Mouse (Mus musculus) neural tube, embryonic 11.5 days (tissue): ENCODE measurements at regions not wholly inside any gene's neighbourhood (a gene's known extent, or its start where the extent isn't known, plus 50 kb on each side); places are given as distances from the start of the nearest gene placed in this dataset.

ENCODE experiments used
- ATAC-seq: fragments of 200-750 bp; cut with Nextera tagmentation; 2 replicates; pipeline ENCODE4 v1.8.0; 2017; ENCODE audit warnings: moderate number of reproducible peaks, mild to moderate bottlenecking, moderate TSS enrichment, moderate library complexity; ENCODE audit not compliant: insufficient read depth, low FRiP score, low TSS enrichment
- DNase-seq: peaks from one replicate; pipeline ENCODE4 v3.0.0-alpha.2; 2015; ENCODE audit warnings: low spot score
- H3K27ac ChIP-seq: fragments of 300-500 bp; sonication (generic); 2 replicates; pipeline ENCODE4 v1.5.1; 2014; ENCODE audit warnings: low read depth, mild to moderate bottlenecking, low read length
- H3K27me3 ChIP-seq: fragments of 300-500 bp; sonication (generic); 2 replicates; pipeline ENCODE4 v1.6.1; 2014; ENCODE audit warnings: mild to moderate bottlenecking, low read length, mixed read lengths; ENCODE audit not compliant: control insufficient read depth, insufficient read depth
- H3K36me3 ChIP-seq: fragments of 300-500 bp; sonication (generic); 2 replicates; pipeline ENCODE4 v1.6.1; 2014; ENCODE audit warnings: mild to moderate bottlenecking, low read length, moderate library complexity, mixed read lengths; ENCODE audit not compliant: control insufficient read depth, insufficient read depth
- H3K4me1 ChIP-seq: fragments of 300-500 bp; sonication (generic); 2 replicates; pipeline ENCODE4 v1.6.1; 2014; ENCODE audit warnings: low read length, mixed read lengths; ENCODE audit not compliant: control insufficient read depth, insufficient read depth
- H3K4me2 ChIP-seq: fragments of 300-500 bp; sonication (generic); 2 replicates; pipeline ENCODE4 v1.6.1; 2014; ENCODE audit warnings: low read depth, mild to moderate bottlenecking, moderate library complexity
- H3K4me3 ChIP-seq: fragments of 300-500 bp; sonication (generic); 2 replicates; pipeline ENCODE4 v1.5.1; 2014; ENCODE audit warnings: low read depth, low read length
- H3K9ac ChIP-seq: fragments of 300-500 bp; sonication (generic); 2 replicates; pipeline ENCODE4 v1.6.1; 2014; ENCODE audit warnings: mild to moderate bottlenecking, low read length
- H3K9me3 ChIP-seq: fragments of 300-500 bp; sonication (generic); 2 replicates; pipeline ENCODE4 v1.6.1; 2016; ENCODE audit warnings: low read length; ENCODE audit not compliant: control insufficient read depth
- WGBS: fragments of 180-500 bp; shearing (Covaris S2); extraction: QIAGEN DNeasy Blood & Tissue Kit; methylation state at CpG from one replicate; pipeline ENCODE4 v1.1.7; 2014; 5-methylcytosine and 5-hydroxymethylcytosine counted together

- Histone ChIP-seq H3K4me3 (no peak overlapping the region), H3K9me3 (no peaks in the 10 kb centered on the region), H3K4me1 (no peaks in the 10 kb centered on the region), H3K36me3 (no peaks in the 10 kb centered on the region), H3K27me3 (no peaks in the 10 kb centered on the region), H3K27ac (no peak overlapping the region), H3K4me2 (no peak overlapping the region), H3K9ac (no peak overlapping the region)
- WGBS, result 92% methylated on average over 1 of the region's 1 CpGs
- no peak for DNase-seq
- no peak for ATAC-seq
Measured at GRCm38 (mm10) chr10:15441216-15441615, 723.2 kb upstream of the Gje1 start.

- ATAC-seq, result no peak
- Histone ChIP-seq H3K4me1 (no peaks in the 10 kb centered on the region), H3K36me3 (no peaks in the 10 kb centered on the region), H3K9ac (no peak overlapping the region), H3K9me3 (no peaks in the 10 kb centered on the region), H3K27me3 (no peaks in the 10 kb centered on the region), H3K4me2 (no peak overlapping the region), H3K4me3 (no peak overlapping the region), H3K27ac (no peak overlapping the region)
- DNase-seq, result no peak
- 86% methylated on average over 2 of the region's 2 CpGs for WGBS
Measured at GRCm38 (mm10) chr10:15426746-15427145, 708.7 kb upstream of the Gje1 start.

DNA sequence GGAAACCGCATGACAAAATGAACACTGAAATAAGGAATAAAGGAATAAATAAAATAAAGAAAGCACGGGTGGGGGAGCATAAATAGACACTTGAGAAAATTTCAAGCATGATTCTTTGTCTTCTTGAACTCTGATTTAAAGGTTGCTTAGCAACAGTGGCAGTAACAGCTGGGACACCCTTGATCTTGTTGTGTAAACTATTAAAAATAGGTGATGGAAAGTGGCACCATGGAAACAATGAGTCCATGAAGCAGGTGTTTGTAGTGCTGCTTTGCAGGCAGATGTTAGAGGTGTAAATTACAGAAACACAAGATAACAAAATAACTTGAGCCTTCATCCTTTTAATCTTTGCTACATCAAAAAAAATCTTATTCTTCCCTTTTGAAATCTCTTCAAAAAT lies 688.2 kb upstream of the Gje1 start:
- DNase-seq (peak; percentile 10), ATAC-seq (peak; percentile 55; the same call in 1 of the 2 replicates)
- Histone ChIP-seq H3K27me3 (no peaks in the 10 kb centered on the region), H3K4me3 (no peak overlapping the region), H3K36me3 (no peaks in the 10 kb centered on the region), H3K4me2 (no peak overlapping the region), H3K4me1 (no peaks in the 10 kb centered on the region), H3K27ac (no peak overlapping the region), H3K9me3 (no peaks in the 10 kb centered on the region), H3K9ac (no peak overlapping the region)
- WGBS, result 58% methylated on average over 2 of the region's 2 CpGs

DNA sequence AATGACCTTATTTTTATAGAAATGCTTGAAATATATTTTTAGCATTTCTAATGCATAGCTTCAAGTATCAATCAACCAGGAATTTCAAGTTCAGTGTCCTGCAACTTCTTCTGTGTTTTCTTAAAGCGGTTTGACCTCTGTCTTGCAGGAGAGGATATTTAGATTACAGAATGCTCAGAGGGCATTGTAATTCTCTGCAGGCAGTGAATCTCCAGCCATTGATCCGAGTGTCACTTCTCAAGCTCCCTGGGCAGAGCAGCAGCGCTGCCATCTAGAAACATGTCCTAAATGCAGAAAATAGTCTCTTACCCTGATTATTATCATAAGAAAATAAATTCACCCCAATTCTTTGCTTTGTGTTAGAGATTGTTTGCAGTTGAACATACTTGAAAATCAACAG lies 687.7 kb upstream of the Gje1 start:
- H3K4me2 ChIP-seq, result no peak overlapping the region
- no peaks in the 10 kb centered on the region for H3K36me3 ChIP-seq
- H3K9ac ChIP-seq, result no peak overlapping the region
- H3K4me1 ChIP-seq, result no peaks in the 10 kb centered on the region
- no peaks in the 10 kb centered on the region for H3K27me3 ChIP-seq
- H3K9me3 ChIP-seq, result no peaks in the 10 kb centered on the region
- no peak overlapping the region for H3K27ac ChIP-seq
- 27% methylated on average over 3 of the region's 3 CpGs for WGBS
- ATAC-seq (no peak), DNase-seq (no peak)
- no peak overlapping the region for H3K4me3 ChIP-seq

GRCm38 (mm10) chr10:15399964-15400363 lies 682.0 kb upstream of the Gje1 start:
- H3K4me2 ChIP-seq, result no peak overlapping the region
- H3K9ac ChIP-seq, result no peak overlapping the region
- H3K27me3 ChIP-seq, result no peaks in the 10 kb centered on the region
- no peaks in the 10 kb centered on the region for H3K36me3 ChIP-seq
- no peak overlapping the region for H3K27ac ChIP-seq
- H3K9me3 ChIP-seq, result no peaks in the 10 kb centered on the region
- no peaks in the 10 kb centered on the region for H3K4me1 ChIP-seq
- DNase-seq (no peak), ATAC-seq (no peak)
- H3K4me3 ChIP-seq, result no peak overlapping the region

- Histone ChIP-seq H3K4me1 (no peaks in the 10 kb centered on the region), H3K9me3 (no peaks in the 10 kb centered on the region), H3K4me3 (no peak overlapping the region), H3K9ac (no peak overlapping the region), H3K27ac (no peak overlapping the region), H3K36me3 (no peaks in the 10 kb centered on the region), H3K4me2 (no peak overlapping the region), H3K27me3 (no peaks in the 10 kb centered on the region)
- WGBS, result 83% methylated on average over 1 of the region's 1 CpGs
- DNase-seq (no peak), ATAC-seq (no peak)
Measured at GRCm38 (mm10) chr10:15397114-15397513, 679.1 kb upstream of the Gje1 start.

DNA sequence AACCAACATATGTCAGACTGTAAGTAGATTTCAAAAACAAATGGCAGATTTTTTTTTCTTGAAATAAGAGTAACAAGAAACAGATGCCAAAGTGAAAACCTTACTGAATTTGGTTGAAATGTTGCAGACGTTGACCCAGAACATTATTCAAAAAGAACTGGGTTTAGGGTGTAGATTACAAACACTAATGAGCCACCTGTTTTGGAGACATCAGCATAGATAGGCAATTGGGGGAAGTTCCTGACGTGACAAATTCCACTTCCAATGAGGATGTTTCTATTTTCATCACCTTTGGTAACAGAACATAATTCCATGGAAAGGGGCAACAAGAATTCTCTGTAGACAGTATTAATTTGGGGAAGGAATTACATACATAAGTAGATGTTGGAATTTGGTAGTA lies 677.3 kb upstream of the Gje1 start:
- no peaks in the 10 kb centered on the region for H3K4me1 ChIP-seq
- H3K9me3 ChIP-seq, result no peaks in the 10 kb centered on the region
- H3K4me2 ChIP-seq, result no peak overlapping the region
- no peak overlapping the region for H3K9ac ChIP-seq
- no peak overlapping the region for H3K4me3 ChIP-seq
- no peak overlapping the region for H3K27ac ChIP-seq
- H3K27me3 ChIP-seq, result no peaks in the 10 kb centered on the region
- DNase-seq, result no peak
- no peaks in the 10 kb centered on the region for H3K36me3 ChIP-seq
- ATAC-seq, result no peak
- 67% methylated on average over 2 of the region's 2 CpGs for WGBS

GRCm38 (mm10) chr10:15392027-15392816 lies 674.2 kb upstream of the Gje1 start:
- H3K4me1 ChIP-seq, result no peaks in the 10 kb centered on the region
- H3K4me3 ChIP-seq, result no peak overlapping the region
- no peaks in the 10 kb centered on the region for H3K27me3 ChIP-seq
- H3K27ac ChIP-seq, result no peak overlapping the region
- no peaks in the 10 kb centered on the region for H3K36me3 ChIP-seq
- DNase-seq, result no peak
- WGBS, result 70% methylated on average over 5 of the region's 5 CpGs
- H3K9ac ChIP-seq, result no peak overlapping the region
- ATAC-seq, result no peak
- no peaks in the 10 kb centered on the region for H3K9me3 ChIP-seq
- H3K4me2 ChIP-seq, result no peak overlapping the region

DNA sequence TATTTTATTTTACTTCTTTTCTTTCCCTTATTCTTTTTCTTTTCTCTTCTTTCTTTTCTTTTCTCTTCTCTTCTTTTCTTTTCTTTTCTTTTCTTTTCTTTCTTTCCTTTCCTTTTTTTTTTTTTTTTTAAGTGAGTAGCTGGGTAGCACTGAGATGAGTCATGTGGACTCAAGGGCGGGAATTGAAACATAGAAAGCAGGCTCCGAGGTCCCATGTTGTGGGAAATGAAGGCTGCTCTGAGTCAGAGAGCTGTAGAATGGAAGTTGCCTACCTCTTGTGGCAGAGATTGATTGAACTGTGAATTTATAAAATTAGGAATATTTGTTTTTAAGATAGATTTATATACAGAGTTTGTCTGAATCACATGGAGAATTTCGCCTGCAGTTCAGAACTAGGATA lies 655.6 kb upstream of the Gje1 start:
- Histone ChIP-seq H3K4me3 (no peak overlapping the region), H3K27me3 (no peaks in the 10 kb centered on the region), H3K27ac (no peak overlapping the region), H3K9me3 (no peaks in the 10 kb centered on the region), H3K9ac (no peak overlapping the region), H3K36me3 (no peaks in the 10 kb centered on the region), H3K4me1 (no peaks in the 10 kb centered on the region), H3K4me2 (no peak overlapping the region)
- 90% methylated on average over 3 of the region's 3 CpGs for WGBS
- DNase-seq (no peak), ATAC-seq (no peak)
